Mouse (Mus musculus): ENCODE data around the gene Timm29. TPM values are rescaled to one million over a fixed set of nuclear protein-coding genes. Genes with fewer than 3 reads are reported as not detected.

The Timm29 gene
- polyA plus RNA-seq, 1 experiment from 2014 or later, result 16.5 TPM

DNA sequence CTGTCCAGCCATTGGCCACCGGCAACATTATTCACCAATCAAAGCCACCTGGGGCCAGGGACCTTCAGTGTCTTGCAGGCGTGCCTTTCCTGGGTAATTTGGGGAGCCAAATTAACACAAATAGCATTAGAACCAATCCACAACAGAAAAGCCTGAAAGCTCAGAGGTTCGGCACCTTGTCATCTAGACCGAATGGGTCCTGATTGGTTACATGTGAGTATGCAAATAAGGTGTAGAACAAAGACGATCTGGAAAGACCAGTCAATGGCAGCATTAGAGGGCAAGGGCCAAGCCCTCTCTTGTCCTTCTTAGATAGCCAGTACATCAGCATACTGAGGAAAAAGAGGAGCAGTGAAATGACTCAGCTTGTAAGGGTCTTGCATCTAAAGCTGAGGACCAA lies 13.3 kb downstream of the Timm29 start:
- Histone ChIP-seq H3K9me3 (ENCODE audit: low read length) (no peaks in the 10 kb centered on the region), H3K4me1 (ENCODE audit: insufficient read depth, low read depth, low read length) (no peaks in the 10 kb centered on the region), H3K9ac (replicated peaks; ENCODE audit: low read depth) (no peak overlapping the region), H3K4me2 (replicated peaks; ENCODE audit: low read depth, low read length) (no peak overlapping the region), H3K27ac (ENCODE audit: low read length) (no peak overlapping the region), H3K36me3 (ENCODE audit: insufficient read depth, low read length) (no peaks in the 10 kb centered on the region), H3K4me3 (ENCODE audit: low read depth, low read length) (no peak overlapping the region), H3K27me3 (replicated peaks; ENCODE audit: insufficient read depth, low read length) (no peaks in the 10 kb centered on the region)
- DNase-seq (ENCODE audit: low spot score) (no peak), ATAC-seq (no peak)
- WGBS, result 72% methylated on average over 5 of the region's 5 CpGs
- TF ChIP-seq EP300 (IDR thresholded peaks at IDR 0.05) (no peak), CTCF (IDR thresholded peaks at IDR 0.05) (no peak)

- DNase-seq (ENCODE audit: low spot score) (no peak), ATAC-seq (no peak)
- H3K9me3 ChIP-seq (ENCODE audit: low read length), result no peaks in the 10 kb centered on the region
- TF ChIP-seq CTCF (IDR thresholded peaks at IDR 0.05), result no peak
- no peak for TF ChIP-seq EP300 (IDR thresholded peaks at IDR 0.05)
- H3K9ac ChIP-seq (replicated peaks; ENCODE audit: low read depth), result no peak overlapping the region
- H3K4me1 ChIP-seq (ENCODE audit: insufficient read depth, low read depth, low read length), result no peaks in the 10 kb centered on the region
- H3K4me2 ChIP-seq (replicated peaks; ENCODE audit: low read depth, low read length), result no peak overlapping the region
- no peaks in the 10 kb centered on the region for H3K27me3 ChIP-seq (replicated peaks; ENCODE audit: insufficient read depth, low read length)
- no peaks in the 10 kb centered on the region for H3K36me3 ChIP-seq (ENCODE audit: insufficient read depth, low read length)
- no peak overlapping the region for H3K27ac ChIP-seq (ENCODE audit: low read length)
- no peak overlapping the region for H3K4me3 ChIP-seq (ENCODE audit: low read depth, low read length)
- 89% methylated on average over 1 of the region's 1 CpGs for WGBS
Observed at GRCm38 (mm10) chr9:21606648-21607047, 14.1 kb downstream of the Timm29 start.

GRCm38 (mm10) chr9:21609861-21610260 lies 17.3 kb downstream of the Timm29 start:
- Histone ChIP-seq H3K27ac (ENCODE audit: low read length) (no peak overlapping the region), H3K4me2 (replicated peaks; ENCODE audit: low read depth, low read length) (no peak overlapping the region), H3K4me3 (ENCODE audit: low read depth, low read length) (no peak overlapping the region), H3K27me3 (replicated peaks; ENCODE audit: insufficient read depth, low read length) (no peaks in the 10 kb centered on the region), H3K9ac (replicated peaks; ENCODE audit: low read depth) (no peak overlapping the region), H3K4me1 (ENCODE audit: insufficient read depth, low read depth, low read length) (no peaks in the 10 kb centered on the region), H3K9me3 (ENCODE audit: low read length) (no peaks in the 10 kb centered on the region), H3K36me3 (ENCODE audit: insufficient read depth, low read length) (no peaks in the 10 kb centered on the region)
- no peak for TF ChIP-seq EP300 (IDR thresholded peaks at IDR 0.05)
- TF ChIP-seq CTCF (IDR thresholded peaks at IDR 0.05), result no peak
- peak; percentile 66 for DNase-seq (ENCODE audit: low spot score)
- ATAC-seq, result peak; percentile 49; the same call in 1 of the 2 replicates
- WGBS, result 79% methylated on average over 1 of the region's 1 CpGs

GRCm38 (mm10) chr9:21614864-21615616 lies 22.5 kb downstream of the Timm29 start:
- H3K4me2 ChIP-seq (replicated peaks; ENCODE audit: low read depth, low read length), result peak overlapping the region; percentile 54
- TF ChIP-seq CTCF (IDR thresholded peaks at IDR 0.05) (no peak), EP300 (IDR thresholded peaks at IDR 0.05) (no peak)
- no peaks in the 10 kb centered on the region for H3K9me3 ChIP-seq (ENCODE audit: low read length)
- no peak for DNase-seq (ENCODE audit: low spot score)
- no peaks in the 10 kb centered on the region for H3K36me3 ChIP-seq (ENCODE audit: insufficient read depth, low read length)
- peak overlapping the region; percentile 74 for H3K9ac ChIP-seq (replicated peaks; ENCODE audit: low read depth)
- no peak for ATAC-seq
- H3K4me3 ChIP-seq (ENCODE audit: low read depth, low read length), result peak overlapping the region; percentile 83
- peak overlapping the region; percentile 96 for H3K27ac ChIP-seq (ENCODE audit: low read length)
- H3K27me3 ChIP-seq (replicated peaks; ENCODE audit: insufficient read depth, low read length), result no peaks in the 10 kb centered on the region
- WGBS, result 68% methylated on average over 14 of the region's 15 CpGs
- no peaks in the 10 kb centered on the region for H3K4me1 ChIP-seq (ENCODE audit: insufficient read depth, low read depth, low read length)

DNA sequence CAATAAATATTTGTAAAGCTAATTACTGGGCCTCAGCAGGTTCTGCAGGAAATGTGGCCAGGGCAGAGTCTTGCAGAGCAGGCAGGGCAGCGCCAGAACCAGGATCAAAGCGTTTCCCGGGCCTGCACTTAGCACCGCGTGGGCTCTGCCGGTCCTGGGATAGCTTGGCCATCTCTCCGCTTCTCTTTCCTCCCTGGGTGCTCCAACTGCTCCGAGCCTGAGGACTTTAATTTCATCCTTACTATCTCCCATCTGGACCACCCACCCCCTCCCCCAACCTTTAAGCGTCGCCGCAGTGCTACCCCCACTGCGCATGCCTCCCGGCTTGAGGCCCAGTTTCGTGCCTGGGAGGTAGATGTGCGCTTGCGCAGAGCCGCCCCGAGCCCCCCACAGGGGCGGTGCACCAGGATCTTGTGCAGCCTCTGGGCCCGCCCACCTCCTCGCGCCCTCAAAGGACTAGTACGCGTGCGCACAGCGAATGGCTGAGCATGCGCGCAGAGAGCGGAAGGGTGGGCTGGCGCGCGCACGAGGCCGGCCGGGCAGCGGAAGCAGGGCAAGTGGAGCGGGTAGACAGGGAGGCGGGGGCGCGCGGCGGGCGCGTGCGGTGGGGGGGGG lies 23.2 kb downstream of the Timm29 start, which contains the start of gene Smarca4:
TSS of gene Smarca4 (plus strand) at position 553 of the 615 bp plus-strand sequence.
- Histone ChIP-seq H3K4me1 (ENCODE audit: insufficient read depth, low read depth, low read length) (no peaks in the 10 kb centered on the region), H3K27me3 (replicated peaks; ENCODE audit: insufficient read depth, low read length) (no peaks in the 10 kb centered on the region), H3K9me3 (ENCODE audit: low read length) (no peaks in the 10 kb centered on the region), H3K27ac (ENCODE audit: low read length) (peak within 1 kb of the TSS; percentile 96), H3K4me2 (replicated peaks; ENCODE audit: low read depth, low read length) (peak within 1 kb of the TSS; percentile 54), H3K9ac (replicated peaks; ENCODE audit: low read depth) (peak within 1 kb of the TSS; percentile 82), H3K36me3 (ENCODE audit: insufficient read depth, low read length) (no peaks in the 10 kb centered on the region), H3K4me3 (ENCODE audit: low read depth, low read length) (peak within 1 kb of the TSS; percentile 83)
- TF ChIP-seq EP300 (IDR thresholded peaks at IDR 0.05) (no peak), CTCF (IDR thresholded peaks at IDR 0.05) (no peak)
- ATAC-seq, result peak; percentile 96
- peak; percentile 99 for DNase-seq (ENCODE audit: low spot score)
- WGBS, result 1% methylated on average over 38 of the region's 45 CpGs

- TF ChIP-seq EP300 (IDR thresholded peaks at IDR 0.05) (no peak), CTCF (IDR thresholded peaks at IDR 0.05) (no peak)
- 1% methylated on average over 47 of the region's 57 CpGs for WGBS
Observed at GRCm38 (mm10) chr9:21616232-21616781, 23.8 kb downstream of the Timm29 start.

More at GRCm38 (mm10) chr9:21616232-21616781, 23.8 kb downstream of the Timm29 start:
- Histone ChIP-seq H3K27me3 (replicated peaks; ENCODE audit: insufficient read depth, low read length) (no peaks in the 10 kb centered on the region), H3K27ac (ENCODE audit: low read length) (peak overlapping the region; percentile 96), H3K4me2 (replicated peaks; ENCODE audit: low read depth, low read length) (peak overlapping the region; percentile 54), H3K9me3 (ENCODE audit: low read length) (no peaks in the 10 kb centered on the region), H3K4me3 (ENCODE audit: low read depth, low read length) (peak overlapping the region; percentile 83), H3K4me1 (ENCODE audit: insufficient read depth, low read depth, low read length) (no peaks in the 10 kb centered on the region), H3K9ac (replicated peaks; ENCODE audit: low read depth) (peak overlapping the region; percentile 82), H3K36me3 (ENCODE audit: insufficient read depth, low read length) (no peaks in the 10 kb centered on the region)
- ATAC-seq, result peak; percentile 84
- DNase-seq (ENCODE audit: low spot score), result peak; percentile 88
